ENCODE assay signal across 24 mouse cellular contexts in the genomic region with DNA sequence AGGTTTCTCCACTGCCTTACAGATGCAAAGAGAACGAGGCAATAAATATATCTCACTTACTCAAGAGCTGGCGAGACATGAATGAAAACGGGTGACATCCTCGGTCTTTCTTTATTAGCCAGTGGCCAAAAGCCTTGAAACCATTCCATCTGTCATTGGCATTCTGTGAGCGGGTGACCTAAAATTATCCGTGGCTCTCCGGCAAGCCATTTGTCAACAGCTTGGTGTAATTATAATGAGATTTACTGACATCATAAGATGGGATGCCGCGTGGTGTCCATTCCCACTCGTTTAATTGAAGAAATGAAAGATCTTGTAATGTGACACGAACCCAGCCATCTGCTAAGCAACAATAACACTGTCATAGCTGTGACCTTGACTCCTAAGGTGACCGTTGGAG. TPM values are rescaled to one million over a fixed set of nuclear protein-coding genes. Genes with fewer than 3 reads are reported as not detected.
DNase-seq lines count a peak whose midpoint lies in the region; ATAC-seq and TF ChIP-seq lines count a peak whose summit lies in the region.
"Had no signal": no experiment of that assay in that cellular context is flagged by ENCODE, and none has a peak within 500 bp of the region (broad histone marks: within the 10 kb centered on the region; RNA-seq: fewer than 3 reads in every experiment).

No protein-coding gene starts in this region.

- no peak for TF ChIP-seq CTCF in lung, embryonic 14.5 days (IDR thresholded peaks at IDR 0.05; ENCODE audit: low read depth)

- no peak overlapping the region for H3K9ac ChIP-seq in lung, embryonic 14.5 days
- H3K9ac ChIP-seq: forebrain, postnatal 0 days; hindbrain, embryonic 12.5 days; liver, postnatal 0 days had no signal

- no peak overlapping the region for H3K27ac ChIP-seq in lung, embryonic 14.5 days (ENCODE audit: low read depth)
- H3K27ac ChIP-seq: forebrain, embryonic 10.5 days; hindbrain, embryonic 12.5 days; left cerebral cortex, adult 2 months; limb, embryonic 10.5 days; stomach, postnatal 0 days had no signal

- H3K4me3 ChIP-seq in lung, embryonic 14.5 days (ENCODE audit: low read depth, low read length) = no peak overlapping the region
- H3K4me3 ChIP-seq: forebrain, embryonic 10.5 days; hindbrain, embryonic 12.5 days; left cerebral cortex, adult 2 months; limb, embryonic 10.5 days had no signal

- H3K36me3 ChIP-seq in lung, embryonic 14.5 days (ENCODE audit: insufficient read depth) = no peaks in the 10 kb centered on the region
- H3K36me3 ChIP-seq: forebrain, embryonic 10.5 days; hindbrain, embryonic 12.5 days; limb, embryonic 10.5 days had no signal

- no peaks in the 10 kb centered on the region for H3K4me1 ChIP-seq in lung, embryonic 14.5 days (ENCODE audit: insufficient read depth)
- H3K4me1 ChIP-seq: forebrain, embryonic 10.5 days; hindbrain, embryonic 12.5 days had no signal

- 51% methylated on average over 12 of the region's 12 CpGs for WGBS in lung, embryonic 14.5 days

- H3K4me2 ChIP-seq in lung, embryonic 14.5 days = no peak overlapping the region
- H3K4me2 ChIP-seq: hindbrain, embryonic 12.5 days had no signal

- H3K27me3 ChIP-seq in lung, embryonic 14.5 days (ENCODE audit: insufficient read depth, low read length) = no peaks in the 10 kb centered on the region
- H3K27me3 ChIP-seq: hindbrain, embryonic 12.5 days had no signal

- DNase-seq in cerebellum, postnatal 14 days = peak; percentile 9 to 16
- no peak for DNase-seq in cerebellum, adult 9-10 months
- peak; percentile 22 for DNase-seq in lung, embryonic 14.5 days
- no peak for DNase-seq in lung, adult 18-20 months
- DNase-seq in adrenal gland, postnatal 36 days = peak; percentile 23 to 51
- no peak for DNase-seq in urinary bladder, postnatal 10 days (ENCODE audit: low spot score)
- no peak for DNase-seq in natural killer cell, adult 2 months (ENCODE audit: low spot score in 2 of 2)
- DNase-seq: forebrain, postnatal 0 days; kidney, adult 2 months; kidney, postnatal 4 days; layer of hippocampus, adult 9-11 months; liver, postnatal 0 days; right cerebral cortex, postnatal 4 days had no signal

- ATAC-seq in lung, embryonic 14.5 days (ENCODE audit: insufficient read depth) = no peak
- ATAC-seq: forebrain, postnatal 0 days; liver, postnatal 0 days; midbrain, embryonic 16.5 days; Patski had no signal

- H3K9me3 ChIP-seq in lung, embryonic 14.5 days (ENCODE audit: low read depth, low read length) = no peaks in the 10 kb centered on the region
- H3K9me3 ChIP-seq: forebrain, embryonic 10.5 days; hindbrain, embryonic 12.5 days; limb, embryonic 10.5 days had no signal

RNA-seq across cellular contexts. Expression of gene Meiob, which starts 9.3 kb away (rescaled TPM):
- not detected in 2 replicates for polyA plus RNA-seq in lung, embryonic 14.5 days (2014; fragmentation: Nextera tagmentation; extraction: Ambion mirVana)
- 1 to 10 TPM; 1.0 to 1.1 TPM for total RNA-seq in adrenal gland, postnatal 36 days (2021)
- total RNA-seq: forebrain, postnatal 0 days; gastrocnemius, adult 18-20 months; granulocyte monocyte progenitor cell, adult 5-6 weeks; left cerebral cortex, adult 2 months; neutrophil, adult 5-6 weeks had no signal
- polyA plus RNA-seq: heart, embryonic 16.5 days; hindbrain, embryonic 12.5 days; kidney, adult 2 months; limb, embryonic 10.5 days; midbrain, embryonic 16.5 days had no signal

RNA-seq across cellular contexts. Expression of gene Hs3st6, which starts 42.0 kb away (rescaled TPM):
- polyA plus RNA-seq in lung, embryonic 14.5 days (2014; fragmentation: Nextera tagmentation; extraction: Ambion mirVana) = 2.9 and 3.3 TPM in 2 replicates
- 1 to 10 TPM; 1.8 to 2.2 TPM for total RNA-seq in adrenal gland, postnatal 36 days (2021)
- total RNA-seq: gastrocnemius, adult 18-20 months; granulocyte monocyte progenitor cell, adult 5-6 weeks had no signal
- polyA plus RNA-seq: midbrain, embryonic 16.5 days had no signal

RNA-seq across cellular contexts. Expression of gene Hagh, which starts 45.2 kb away (rescaled TPM):
- 23.2 and 24.8 TPM in 2 replicates for polyA plus RNA-seq in lung, embryonic 14.5 days (2014; fragmentation: Nextera tagmentation; extraction: Ambion mirVana)
- total RNA-seq in adrenal gland, postnatal 36 days (2021) = 100 to 1,000 TPM in 1 of 2 experiments, 10 to 100 TPM in 1; 97.1 to 102 TPM

RNA-seq across cellular contexts. Expression of gene Fahd1, which starts 55.4 kb away (rescaled TPM):
- polyA plus RNA-seq in lung, embryonic 14.5 days (2014; fragmentation: Nextera tagmentation; extraction: Ambion mirVana) = 16.5 and 17.1 TPM in 2 replicates
- 10 to 100 TPM; 22.7 to 39.8 TPM for total RNA-seq in adrenal gland, postnatal 36 days (2021)

RNA-seq across cellular contexts. Expression of gene Msrb1, which starts 58.3 kb away (rescaled TPM):
- 35.2 and 37.8 TPM in 2 replicates for polyA plus RNA-seq in lung, embryonic 14.5 days (2014; fragmentation: Nextera tagmentation; extraction: Ambion mirVana)
- 10 to 100 TPM; 84.2 to 86.1 TPM for total RNA-seq in adrenal gland, postnatal 36 days (2021)

Comparison
In these comparisons a context has a peak if more than half of its experiments do, and no peak if none do; other contexts are left out.
1. DNase-seq: peak in cerebellum, postnatal 14 days (2 of 2), lung, embryonic 14.5 days (single experiment) and adrenal gland, postnatal 36 days (2 of 2); none in cerebellum, adult 9-10 months (single experiment), lung, adult 18-20 months (0 of 2), urinary bladder, postnatal 10 days (single experiment) and natural killer cell, adult 2 months (0 of 2).